Mouse (Mus musculus): ENCODE results near the gene Ube2q1. TPM values are rescaled to one million over a fixed set of nuclear protein-coding genes. Genes with fewer than 3 reads are reported as not detected.

The Ube2q1 gene
- total RNA-seq, 2 experiments from 2014 or later = 87.1 to 89.9 TPM

DNA sequence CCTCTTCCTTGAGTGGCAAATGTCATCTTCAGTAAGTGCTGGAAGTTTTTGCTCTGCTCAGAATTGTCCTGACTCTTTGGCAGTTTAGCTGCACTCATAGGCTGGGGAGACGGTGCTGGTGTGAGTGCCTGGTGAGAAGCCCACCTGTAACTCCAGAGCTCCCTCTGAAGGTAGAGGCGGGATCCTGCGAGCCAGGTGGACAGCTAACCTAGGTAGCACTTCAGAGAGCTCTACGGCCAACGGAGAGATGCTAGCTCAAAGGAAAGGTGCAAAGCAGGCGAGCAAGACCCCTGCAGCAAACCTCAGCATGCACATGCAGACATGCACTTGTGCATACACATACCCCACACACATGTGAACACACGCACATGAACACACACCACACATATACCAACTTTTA is 40.6 kb downstream of the Ube2q1 start:
- no peak for DNase-seq (ENCODE audit: low spot score in 2 of 2)
- intact Hi-C loops (cut with DNase I) = no loop called here

GRCm38 (mm10) chr3:89817056-89817455 is 43.6 kb downstream of the Ube2q1 start:
- DNase-seq (ENCODE audit: low spot score in 2 of 2) = no peak
- intact Hi-C loops (cut with DNase I) = loop anchor here (5.0 kb wide), 1 partner anchor 40 kb away; no protein-coding TSS in a partner anchor

DNA sequence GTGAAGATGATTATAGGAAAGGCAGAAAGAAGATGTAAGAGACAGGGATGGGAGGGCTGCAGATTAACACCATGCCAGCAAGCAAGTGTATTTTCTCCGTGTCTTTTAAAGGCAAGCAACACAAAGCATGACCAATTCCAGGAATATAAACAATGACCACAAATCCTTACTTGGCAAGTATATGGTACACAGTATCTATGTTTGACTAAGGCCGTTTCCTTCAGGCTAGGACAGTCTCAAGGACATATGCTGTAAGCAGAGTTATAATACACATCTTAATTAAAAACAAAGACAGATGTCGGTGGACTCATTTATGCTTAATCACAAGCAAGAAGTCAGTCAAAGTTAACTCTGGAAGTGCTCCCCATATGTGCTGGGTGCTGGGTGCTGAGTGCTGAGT is 45.2 kb downstream of the Ube2q1 start:
- DNase-seq (ENCODE audit: low spot score in 2 of 2) = no peak
- intact Hi-C loops (cut with DNase I) = loop anchor here (5.0 kb wide), 1 partner anchor 39 kb away; no protein-coding TSS in a partner anchor

- no peak for DNase-seq (ENCODE audit: low spot score in 2 of 2)
- intact Hi-C loops (cut with DNase I) = loop anchor here (5.0 kb wide), 1 partner anchor 37 kb away; no protein-coding TSS in a partner anchor
Observed at GRCm38 (mm10) chr3:89819897-89820296, 46.5 kb downstream of the Ube2q1 start.

DNA sequence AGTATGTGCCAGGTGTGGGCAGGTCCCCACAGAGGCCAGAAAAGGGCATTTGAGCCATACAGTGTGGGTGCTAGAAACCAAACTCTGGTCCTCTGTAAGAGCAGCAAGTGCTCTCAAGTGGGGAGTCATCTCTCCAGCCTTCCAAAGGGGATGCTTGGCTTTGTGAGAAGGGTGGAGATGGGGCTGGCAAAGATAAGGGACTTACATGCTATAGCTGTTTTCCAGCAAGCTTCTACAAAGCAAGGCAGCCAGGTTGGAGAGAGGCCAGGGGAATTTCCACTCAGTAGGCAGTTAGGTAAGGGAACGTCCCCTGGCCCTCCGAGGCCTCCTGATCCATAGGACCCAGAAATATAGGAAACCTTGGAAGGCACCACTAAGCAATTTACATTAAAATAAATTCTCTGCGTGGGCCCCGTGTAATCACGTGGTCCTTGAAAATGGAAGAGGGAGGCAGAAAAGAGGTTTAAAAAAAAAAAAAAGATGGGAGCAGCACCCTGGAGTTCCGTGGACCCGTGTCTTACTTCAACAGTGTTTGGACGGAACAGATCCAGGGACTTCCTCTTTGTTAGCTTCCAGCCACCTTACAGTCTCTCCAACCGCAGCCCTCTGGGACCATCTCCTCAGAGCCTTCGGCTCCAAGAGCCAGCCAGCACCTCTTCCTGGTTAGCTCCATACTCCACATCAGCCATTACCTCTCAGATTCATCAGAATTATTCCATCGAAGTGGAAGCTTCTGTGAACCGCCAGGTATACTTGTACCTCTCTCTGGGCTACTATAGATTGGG is 47.1 kb downstream of the Ube2q1 start:
- no peak for DNase-seq (ENCODE audit: low spot score in 2 of 2)
- intact Hi-C loops (cut with DNase I) = no loop called here

DNA sequence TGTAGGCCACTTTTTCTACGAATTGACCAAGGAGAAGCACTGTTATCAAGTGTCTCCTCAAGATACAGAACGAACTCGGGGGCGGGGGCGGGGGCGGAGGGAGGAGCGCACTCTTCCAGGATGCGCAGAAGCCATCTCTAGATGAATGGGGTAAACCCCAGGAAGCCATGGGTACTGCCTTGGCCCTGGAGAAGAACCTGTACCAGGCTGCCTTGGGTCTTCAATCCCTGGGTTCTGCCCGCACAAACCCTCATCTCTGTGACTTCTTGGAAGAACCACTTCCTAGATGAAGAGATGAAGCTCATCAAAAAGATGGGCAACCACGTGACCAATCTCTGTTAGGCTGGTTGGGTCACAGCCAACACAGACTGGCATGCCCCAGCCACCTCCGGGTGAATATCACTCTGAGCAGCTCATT is 47.7 kb downstream of the Ube2q1 start:
- no peak for DNase-seq (ENCODE audit: low spot score in 2 of 2)
- intact Hi-C loops (cut with DNase I) = no loop called here

- intact Hi-C loops (cut with DNase I) = no loop called here
- DNase-seq (ENCODE audit: low spot score in 2 of 2) = no peak
Observed at GRCm38 (mm10) chr3:89821548-89822480, 48.4 kb downstream of the Ube2q1 start.

DNA sequence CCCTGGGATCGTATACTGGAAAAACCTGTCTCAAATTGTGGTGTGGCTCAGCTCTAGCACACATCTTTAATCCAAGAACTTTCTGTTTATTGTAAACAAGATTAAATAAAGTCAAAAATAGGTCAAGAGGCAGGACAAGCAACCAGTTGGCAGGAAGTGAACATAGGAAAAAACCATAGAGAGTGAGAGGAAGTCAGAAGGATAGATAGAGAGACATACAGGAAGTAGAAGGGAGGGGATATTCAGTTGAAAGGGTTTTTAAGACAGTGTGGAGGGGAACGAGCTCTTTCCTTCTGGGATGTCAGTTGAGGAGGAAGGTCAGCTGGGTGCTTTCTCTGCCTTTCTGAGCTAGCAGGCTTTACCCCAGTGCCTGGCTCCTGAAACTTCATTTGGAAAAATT is 50.2 kb downstream of the Ube2q1 start:
- DNase-seq (ENCODE audit: low spot score in 2 of 2) = no peak
- intact Hi-C loops (cut with DNase I) = no loop called here

- DNase-seq (ENCODE audit: low spot score in 2 of 2) = no peak
- intact Hi-C loops (cut with DNase I) = no loop called here
Observed at GRCm38 (mm10) chr3:89826295-89826694, 52.9 kb downstream of the Ube2q1 start.

DNA sequence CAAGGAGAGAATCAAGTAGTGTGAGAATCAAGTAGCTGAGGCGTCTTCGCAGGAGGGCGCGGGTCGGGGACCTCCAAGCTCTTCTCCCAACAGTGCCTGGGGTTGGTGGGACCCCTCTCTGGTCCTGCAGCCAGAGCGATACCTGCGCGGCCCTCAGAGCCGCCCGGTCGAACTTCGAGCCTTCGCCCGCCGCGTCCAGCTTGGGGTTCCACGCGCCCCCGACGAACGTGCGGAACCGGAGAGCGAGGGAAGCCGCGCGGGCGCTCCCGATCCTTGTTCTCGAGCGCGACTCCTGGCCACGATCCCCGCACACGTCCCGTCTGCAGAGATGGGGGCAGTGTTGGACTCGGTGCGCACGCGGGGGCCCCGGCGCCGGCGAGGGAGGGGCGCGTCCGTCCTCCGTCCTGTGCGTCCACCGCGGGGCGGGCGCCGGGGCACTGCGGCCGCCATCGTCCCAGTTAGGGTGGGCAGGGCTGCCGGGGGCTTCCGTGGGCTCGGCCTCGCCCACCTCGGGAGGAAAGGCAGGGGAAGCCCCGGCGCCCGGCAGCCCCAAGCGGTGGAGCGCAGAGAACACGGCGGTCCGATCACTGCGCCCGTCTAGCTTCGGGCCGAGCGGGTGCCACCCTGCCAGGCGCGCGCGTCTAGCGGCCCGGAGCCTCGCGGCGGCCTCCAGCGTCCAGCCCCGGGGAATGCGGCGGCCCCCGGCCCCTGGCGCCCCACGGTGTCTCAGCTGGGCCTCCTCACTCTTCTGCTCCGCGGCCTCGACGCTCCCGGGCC is 57.6 kb downstream of the Ube2q1 start, which contains the start of gene She:
She (plus strand) TSS at position 556 of the 777 bp plus-strand sequence.
- intact Hi-C loops (cut with DNase I) = no loop called here
- DNase-seq (ENCODE audit: low spot score in 2 of 2) = no peak

Other genes starting within 250 kb of the Ube2q1 start
- 100 to 1,000 TPM; 127 to 140 TPM for gene Adar, start 58.6 kb upstream of the Ube2q1 start, total RNA-seq (2021)
- 10 to 100 TPM; 25.5 to 26.2 TPM for gene Chrnb2, start 9.0 kb upstream of the Ube2q1 start, total RNA-seq (2021)
- 1 to 10 TPM; 3.1 to 3.4 TPM for gene She, start 57.8 kb downstream of the Ube2q1 start, total RNA-seq (2021)
- 1 to 10 TPM; 4.7 to 5.0 TPM for gene Il6ra, start 139.6 kb downstream of the Ube2q1 start, total RNA-seq (2021)
- 100 to 1,000 TPM in 1 of 2 experiments, 10 to 100 TPM in 1; 93.5 to 110 TPM for gene Atp8b2, start 189.9 kb downstream of the Ube2q1 start, total RNA-seq (2021)
- 100 to 1,000 TPM in 1 of 2 experiments, 10 to 100 TPM in 1; 99.7 to 104 TPM for gene Hax1, start 225.2 kb downstream of the Ube2q1 start, total RNA-seq (2021)